Mouse (Mus musculus): ENCODE data around the gene Bahcc1. TPM values are rescaled to one million over a fixed set of nuclear protein-coding genes. Genes with fewer than 3 reads are reported as not detected.

Bahcc1 gene
- polyA plus RNA-seq, 1 experiment from 2014 or later, result 14.3 TPM

DNA sequence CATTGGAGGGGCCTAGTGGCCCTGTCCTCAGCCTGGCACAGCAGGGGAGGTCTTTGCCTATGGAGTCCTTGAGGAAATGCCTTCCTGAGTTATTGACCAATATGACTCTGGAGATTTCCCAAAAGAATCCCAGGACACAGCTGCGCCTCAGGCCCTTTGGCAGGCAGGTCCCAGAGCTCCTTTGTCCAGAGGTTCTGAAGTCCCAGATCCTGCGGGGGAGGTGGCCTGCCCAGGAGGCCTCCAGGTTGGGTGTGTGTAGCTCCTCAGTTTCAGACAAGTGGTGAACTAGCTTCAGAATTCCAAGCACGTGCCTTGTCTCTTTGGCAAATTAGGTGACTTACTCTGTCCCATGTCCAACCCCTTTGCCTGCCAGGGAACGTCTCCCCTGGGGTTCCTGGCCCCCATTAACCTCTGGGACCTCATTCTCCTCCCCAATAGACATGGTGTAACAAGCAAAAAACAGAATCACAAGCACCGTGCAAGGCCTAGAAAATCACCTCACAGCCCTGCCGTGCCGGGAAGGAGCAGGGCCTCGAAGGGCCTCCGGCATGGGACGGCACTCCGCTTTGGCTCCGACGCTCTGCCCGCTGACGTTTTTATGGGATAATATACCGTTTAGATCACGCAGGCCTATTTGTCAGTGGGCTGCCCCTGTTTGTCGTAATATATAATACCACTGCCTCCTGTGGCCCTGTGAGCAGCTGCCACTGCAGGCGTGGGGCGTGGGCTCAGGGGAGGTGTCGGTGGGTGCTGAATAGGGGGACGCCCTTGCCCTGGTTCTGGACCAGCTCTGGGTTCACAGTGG, 10.2 kb downstream of the Bahcc1 start:
- Histone ChIP-seq H3K27ac (replicated peaks) (peak overlapping the region; percentile 100), H3K4me3 (peak overlapping the region; percentile 98), H3K36me3 (peaks cover 40% of the 10 kb centered on the region), H3K9me3 (replicated peaks) (no peaks in the 10 kb centered on the region), H3K4me1 (peaks cover 98% of the 10 kb centered on the region), H3K27me3 (ENCODE audit: low read depth, poor library complexity, severe bottlenecking) (no peaks in the 10 kb centered on the region)
- 66% methylated on average over 22 of the region's 22 CpGs for WGBS
- DNase-seq (ENCODE audit: low spot score), result no peak

DNA sequence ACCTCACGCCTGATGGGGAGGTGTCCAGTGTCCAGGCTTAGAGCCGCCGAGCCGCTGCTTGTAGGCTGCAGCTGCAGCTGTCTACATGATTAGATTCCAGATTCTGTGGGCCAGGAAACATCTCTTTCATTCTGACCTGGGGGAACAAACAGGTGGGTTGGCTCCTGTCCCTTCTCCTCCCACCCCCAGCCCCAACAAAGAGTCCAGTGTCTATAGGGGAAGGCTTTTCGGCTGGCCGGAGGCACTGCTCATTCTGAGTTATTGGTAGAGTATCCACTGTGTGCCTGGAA, 10.7 kb downstream of the Bahcc1 start:
- no peaks in the 10 kb centered on the region for H3K27me3 ChIP-seq (ENCODE audit: low read depth, poor library complexity, severe bottlenecking)
- peak overlapping the region; percentile 100 for H3K27ac ChIP-seq (replicated peaks)
- DNase-seq (ENCODE audit: low spot score), result no peak
- WGBS, result 62% methylated on average over 6 of the region's 6 CpGs
- peaks cover 45% of the 10 kb centered on the region for H3K36me3 ChIP-seq
- H3K9me3 ChIP-seq (replicated peaks), result no peaks in the 10 kb centered on the region
- H3K4me1 ChIP-seq, result peaks cover 98% of the 10 kb centered on the region
- H3K4me3 ChIP-seq, result peak overlapping the region; percentile 98; the same call in 1 of the 2 replicates

DNA sequence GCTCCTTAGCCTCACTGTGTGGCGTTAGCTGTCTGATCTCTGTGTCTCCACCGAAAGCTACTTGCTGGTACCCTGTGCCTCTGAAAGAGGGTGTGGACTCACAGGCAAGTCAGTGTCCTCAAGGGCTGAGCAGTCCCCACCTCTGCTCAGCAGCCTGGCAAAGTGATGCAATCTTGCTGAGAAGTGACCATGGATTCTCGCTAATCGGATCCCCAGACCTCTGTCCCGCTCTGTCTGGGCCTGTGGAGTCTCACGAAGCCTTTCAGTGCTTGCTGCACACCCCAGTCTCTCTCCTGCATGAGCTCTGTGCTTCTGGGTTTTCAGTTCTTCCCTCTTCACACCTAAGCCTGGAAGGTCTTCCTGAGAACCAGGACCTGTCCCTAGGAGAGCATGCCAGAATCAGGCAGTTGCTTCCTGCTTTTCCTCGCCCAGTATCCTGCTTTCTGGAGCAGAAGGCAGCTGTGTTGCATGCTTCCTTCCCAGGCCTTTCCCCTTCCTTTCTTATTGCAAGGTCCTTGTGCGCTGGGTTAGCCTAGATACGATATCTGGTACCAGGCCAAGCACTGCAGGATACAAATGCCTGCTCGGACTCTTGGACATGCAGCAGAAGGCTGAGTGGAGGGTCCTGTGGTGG, 15.5 kb downstream of the Bahcc1 start:
- H3K36me3 ChIP-seq, result peaks cover 64% of the 10 kb centered on the region
- no peaks in the 10 kb centered on the region for H3K9me3 ChIP-seq (replicated peaks)
- peaks cover 97% of the 10 kb centered on the region for H3K4me1 ChIP-seq
- H3K27me3 ChIP-seq (ENCODE audit: low read depth, poor library complexity, severe bottlenecking), result no peaks in the 10 kb centered on the region
- DNase-seq (ENCODE audit: low spot score), result no peak
- H3K4me3 ChIP-seq, result no peak overlapping the region
- 85% methylated on average over 10 of the region's 10 CpGs for WGBS
- H3K27ac ChIP-seq (replicated peaks), result peak overlapping the region; percentile 24

DNA sequence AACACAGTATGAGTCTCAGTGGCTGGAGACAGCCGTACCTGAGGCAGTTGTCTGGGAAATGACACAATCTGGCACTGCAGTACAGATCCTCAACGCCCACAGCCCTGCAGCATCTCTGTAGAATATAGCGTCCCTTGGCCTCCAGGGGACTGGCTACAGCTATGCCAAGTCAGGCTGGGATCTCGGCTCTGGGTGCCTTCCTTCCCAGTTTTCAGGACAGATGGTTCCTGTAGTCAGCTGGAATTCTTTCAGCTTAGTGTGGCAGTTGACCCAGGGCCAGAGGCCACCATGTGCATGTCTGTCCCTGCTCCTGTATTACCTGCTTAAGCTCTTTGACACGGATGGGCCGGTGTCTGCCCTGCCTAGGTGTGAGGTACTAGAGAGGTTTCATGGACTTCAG, 16.2 kb downstream of the Bahcc1 start:
- DNase-seq (ENCODE audit: low spot score), result no peak
- 90% methylated on average over 6 of the region's 6 CpGs for WGBS
- H3K4me1 ChIP-seq, result peaks cover 97% of the 10 kb centered on the region
- no peaks in the 10 kb centered on the region for H3K27me3 ChIP-seq (ENCODE audit: low read depth, poor library complexity, severe bottlenecking)
- no peak overlapping the region for H3K4me3 ChIP-seq
- H3K36me3 ChIP-seq, result peaks cover 64% of the 10 kb centered on the region
- peak overlapping the region; percentile 24 for H3K27ac ChIP-seq (replicated peaks)
- H3K9me3 ChIP-seq (replicated peaks), result no peaks in the 10 kb centered on the region

DNA sequence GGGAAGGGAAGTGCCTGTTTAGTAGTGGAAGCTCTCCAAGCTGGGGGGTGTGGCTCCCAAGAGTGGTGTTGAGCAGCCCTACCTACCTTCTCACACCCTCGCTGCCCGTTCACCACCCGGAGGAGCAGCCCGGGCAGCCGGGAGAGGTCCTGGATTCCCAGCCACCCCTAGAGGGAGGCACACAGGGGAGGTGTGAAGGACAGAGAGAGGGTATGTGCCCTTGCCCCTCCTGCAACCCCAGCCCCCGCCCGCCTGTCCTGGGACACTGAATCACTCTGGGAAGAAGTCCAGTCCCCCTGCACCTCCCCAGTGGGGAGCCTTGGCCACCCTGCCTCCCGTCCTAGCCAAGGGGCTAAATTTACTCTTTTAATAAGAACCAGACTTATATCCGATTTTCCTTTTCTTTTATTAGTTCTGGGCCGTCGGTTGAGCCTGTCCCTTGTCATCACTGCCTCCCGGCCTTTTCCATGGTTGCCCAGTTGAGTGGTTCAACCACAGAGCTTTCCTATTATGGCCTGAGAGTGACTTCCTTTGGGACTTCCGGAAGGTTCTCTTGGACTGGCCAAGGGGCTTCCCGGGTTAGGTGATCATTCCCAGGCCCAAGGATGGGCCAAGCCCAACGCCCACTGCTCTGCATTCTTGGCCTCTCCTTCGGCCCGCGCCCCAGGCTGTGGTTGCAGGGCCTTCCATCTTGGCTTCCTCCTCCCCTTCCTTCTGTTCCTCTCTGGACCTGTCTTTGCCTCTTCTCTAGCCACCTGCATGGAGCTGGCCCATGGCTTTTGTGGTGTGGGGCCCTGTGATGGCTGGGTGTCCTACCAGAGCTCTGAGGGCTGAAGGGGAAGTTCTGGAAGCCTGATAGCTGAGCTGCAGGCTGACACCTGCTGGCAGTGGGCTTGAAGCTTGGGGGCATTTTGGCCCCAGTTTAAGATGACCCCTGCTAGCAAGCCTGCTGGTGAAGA, 18.5 kb downstream of the Bahcc1 start:
- peak overlapping the region; percentile 69 for H3K27ac ChIP-seq (replicated peaks)
- WGBS, result 84% methylated on average over 18 of the region's 18 CpGs
- H3K4me3 ChIP-seq, result peak overlapping the region; percentile 23; the same call in 1 of the 2 replicates
- no peak for DNase-seq (ENCODE audit: low spot score)
- no peaks in the 10 kb centered on the region for H3K27me3 ChIP-seq (ENCODE audit: low read depth, poor library complexity, severe bottlenecking)
- H3K36me3 ChIP-seq, result peaks cover 55% of the 10 kb centered on the region
- no peaks in the 10 kb centered on the region for H3K9me3 ChIP-seq (replicated peaks)
- H3K4me1 ChIP-seq, result peaks cover 99% of the 10 kb centered on the region

GRCm38 (mm10) chr11:120251950-120252308, 19.2 kb downstream of the Bahcc1 start:
- DNase-seq (ENCODE audit: low spot score), result no peak
- Histone ChIP-seq H3K9me3 (replicated peaks) (no peaks in the 10 kb centered on the region), H3K27ac (replicated peaks) (peak overlapping the region; percentile 69), H3K36me3 (peaks cover 55% of the 10 kb centered on the region), H3K4me3 (no peak overlapping the region), H3K4me1 (peaks cover 99% of the 10 kb centered on the region), H3K27me3 (ENCODE audit: low read depth, poor library complexity, severe bottlenecking) (no peaks in the 10 kb centered on the region)
- WGBS, result 53% methylated on average over 6 of the region's 6 CpGs

DNA sequence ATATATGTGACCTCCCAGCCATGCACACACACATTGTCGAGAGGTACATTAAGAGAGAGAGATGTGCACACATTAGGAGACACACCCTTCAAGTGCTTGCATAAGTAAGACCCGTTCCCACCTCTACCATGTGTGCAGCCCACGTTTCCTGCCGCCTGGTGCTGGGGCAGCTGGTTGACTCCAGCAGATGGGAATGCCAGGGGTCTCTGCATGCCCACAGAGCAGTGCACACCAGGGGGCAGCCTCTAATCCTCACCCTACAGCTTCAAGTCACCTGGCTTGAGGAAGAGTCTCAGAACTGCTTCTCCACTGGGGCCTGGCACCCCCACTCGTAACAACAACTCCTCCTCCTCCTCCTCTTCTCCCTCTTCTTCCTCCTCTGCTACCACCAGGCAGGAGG, 19.7 kb downstream of the Bahcc1 start:
- peaks cover 54% of the 10 kb centered on the region for H3K36me3 ChIP-seq
- H3K4me1 ChIP-seq, result peaks cover 99% of the 10 kb centered on the region
- WGBS, result 19% methylated on average over 5 of the region's 5 CpGs
- no peaks in the 10 kb centered on the region for H3K27me3 ChIP-seq (ENCODE audit: low read depth, poor library complexity, severe bottlenecking)
- peak overlapping the region; percentile 28 for H3K4me3 ChIP-seq
- H3K9me3 ChIP-seq (replicated peaks), result no peaks in the 10 kb centered on the region
- peak overlapping the region; percentile 69 for H3K27ac ChIP-seq (replicated peaks)
- no peak for DNase-seq (ENCODE audit: low spot score)

DNA sequence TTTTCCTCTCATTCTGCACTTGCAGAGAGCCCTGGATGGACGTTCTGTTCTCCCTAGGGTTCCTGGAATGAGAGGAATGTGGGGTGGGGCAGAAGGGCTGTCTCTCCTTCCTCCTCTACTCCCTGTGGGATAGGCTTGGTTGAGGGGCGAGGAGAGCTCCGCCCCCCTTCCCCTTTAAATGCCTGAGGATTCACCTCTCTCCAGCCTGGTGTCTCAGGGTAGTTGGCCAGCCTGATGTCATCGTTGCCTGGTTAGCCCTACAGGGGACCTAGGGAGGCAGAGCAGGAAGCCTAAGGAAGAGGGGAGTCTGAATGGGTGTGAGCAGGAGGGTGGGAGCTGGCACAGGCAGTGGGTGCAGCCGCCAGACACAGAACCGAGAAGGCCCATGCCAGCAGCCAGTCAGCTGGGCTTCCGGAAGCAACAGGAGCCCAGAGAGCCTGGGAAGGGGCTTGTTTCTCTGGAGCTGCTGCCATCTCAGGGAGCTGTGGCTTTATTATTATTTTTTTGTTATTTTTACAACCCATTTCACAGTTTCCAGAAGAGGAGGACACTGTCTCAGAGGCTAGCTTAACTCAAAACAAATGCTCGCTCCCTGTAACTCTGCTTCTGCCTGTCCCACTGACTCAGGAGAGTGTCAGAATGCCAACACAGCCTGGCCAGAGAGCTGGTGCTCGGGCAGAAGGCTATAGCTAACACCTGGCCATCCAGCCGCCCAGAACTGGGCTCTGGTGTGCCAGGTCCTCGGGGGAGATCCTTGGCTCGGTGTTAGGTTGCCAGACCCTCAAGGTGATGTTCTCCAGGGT, 20.3 kb downstream of the Bahcc1 start:
- peaks cover 99% of the 10 kb centered on the region for H3K4me1 ChIP-seq
- peaks cover 58% of the 10 kb centered on the region for H3K36me3 ChIP-seq
- peak overlapping the region; percentile 69 for H3K27ac ChIP-seq (replicated peaks)
- WGBS, result 49% methylated on average over 12 of the region's 12 CpGs
- H3K9me3 ChIP-seq (replicated peaks), result no peaks in the 10 kb centered on the region
- peak overlapping the region; percentile 28 for H3K4me3 ChIP-seq
- DNase-seq (ENCODE audit: low spot score), result no peak
- no peaks in the 10 kb centered on the region for H3K27me3 ChIP-seq (ENCODE audit: low read depth, poor library complexity, severe bottlenecking)

DNA sequence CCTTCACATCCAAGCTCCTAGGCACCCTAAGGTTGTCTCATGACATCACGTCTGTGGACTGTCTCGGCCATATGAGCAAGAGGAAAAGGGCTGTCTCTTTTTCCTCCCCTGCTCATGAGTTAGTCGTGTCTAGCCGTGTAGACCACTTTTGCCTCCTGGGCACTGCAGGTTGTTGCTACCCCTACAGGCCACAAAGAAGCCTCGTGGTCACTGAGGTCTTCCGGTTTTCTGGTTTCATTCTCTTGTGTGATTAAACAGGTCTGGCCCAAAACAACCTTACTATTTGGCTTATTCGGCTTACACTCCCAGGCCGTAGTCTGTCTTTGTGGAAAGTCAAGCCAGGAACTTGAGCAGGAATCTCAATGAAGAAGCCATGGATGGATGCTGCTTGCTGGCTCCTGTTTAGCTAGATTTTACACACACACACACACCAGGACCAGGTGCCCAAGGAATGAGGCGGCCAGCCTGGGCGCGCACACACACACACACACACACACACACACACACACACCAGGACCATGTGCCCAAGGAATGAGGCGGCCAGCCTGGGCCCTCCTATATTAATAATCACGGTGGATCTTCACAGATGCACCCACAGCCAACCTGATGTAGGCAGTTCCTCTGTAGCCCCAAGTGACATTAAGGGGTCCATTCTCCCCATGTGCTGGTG, 21.0 kb downstream of the Bahcc1 start:
- H3K4me3 ChIP-seq, result peak overlapping the region; percentile 23; the same call in 1 of the 2 replicates
- H3K36me3 ChIP-seq, result peaks cover 52% of the 10 kb centered on the region
- 82% methylated on average over 13 of the region's 13 CpGs for WGBS
- peaks cover 99% of the 10 kb centered on the region for H3K4me1 ChIP-seq
- DNase-seq (ENCODE audit: low spot score), result no peak
- H3K9me3 ChIP-seq (replicated peaks), result no peaks in the 10 kb centered on the region
- peak overlapping the region; percentile 76 for H3K27ac ChIP-seq (replicated peaks)
- H3K27me3 ChIP-seq (ENCODE audit: low read depth, poor library complexity, severe bottlenecking), result no peaks in the 10 kb centered on the region

DNA sequence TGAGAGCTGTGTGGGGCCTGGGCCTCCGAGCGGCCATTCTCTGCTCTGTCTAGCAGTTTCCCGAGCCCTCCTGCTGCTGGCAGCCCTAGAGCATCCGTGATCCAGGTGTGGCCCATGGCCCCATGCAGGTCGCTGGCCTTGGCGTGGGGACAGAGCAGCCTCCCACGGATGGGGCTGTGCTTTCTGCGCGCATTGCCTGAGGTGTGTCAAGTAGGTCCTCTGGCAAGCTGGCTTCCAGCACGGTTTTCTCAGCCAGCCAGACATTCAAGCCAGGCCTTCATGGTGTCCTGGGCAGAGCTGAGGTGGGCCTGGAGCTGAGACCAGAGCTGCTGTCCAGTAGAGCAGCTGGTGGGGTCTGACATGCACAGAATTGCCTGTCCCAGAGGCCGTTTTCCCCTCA, 21.7 kb downstream of the Bahcc1 start:
- WGBS, result 71% methylated on average over 11 of the region's 11 CpGs
- Histone ChIP-seq H3K27ac (replicated peaks) (peak overlapping the region; percentile 76), H3K36me3 (peaks cover 54% of the 10 kb centered on the region)

DNA sequence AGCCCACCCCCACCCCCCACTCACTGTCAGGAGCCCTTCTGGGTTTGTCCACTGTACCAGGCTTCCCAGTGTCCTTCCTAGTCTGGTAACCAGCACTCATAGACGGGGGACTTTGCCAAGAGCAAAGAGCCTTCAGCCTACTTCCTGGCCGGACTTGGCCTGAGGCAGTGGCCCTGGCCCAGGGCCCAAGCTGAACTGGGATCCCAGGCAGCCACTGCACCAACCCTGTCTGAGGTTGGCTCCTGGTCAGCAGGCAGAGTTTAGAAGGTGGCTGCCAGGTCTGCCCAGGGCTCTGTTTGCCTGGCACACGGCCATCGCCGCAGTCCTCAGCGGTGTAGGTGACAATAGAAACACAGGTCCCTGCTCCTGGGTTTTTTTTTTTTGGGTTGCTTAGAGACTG, 22.3 kb downstream of the Bahcc1 start:
- Histone ChIP-seq H3K4me1 (peaks cover 100% of the 10 kb centered on the region), H3K9me3 (replicated peaks) (no peaks in the 10 kb centered on the region), H3K27me3 (ENCODE audit: low read depth, poor library complexity, severe bottlenecking) (no peaks in the 10 kb centered on the region), H3K36me3 (peaks cover 56% of the 10 kb centered on the region), H3K27ac (replicated peaks) (peak overlapping the region; percentile 76), H3K4me3 (no peak overlapping the region)
- 84% methylated on average over 6 of the region's 6 CpGs for WGBS
- no peak for DNase-seq (ENCODE audit: low spot score)

More for the DNA sequence above, 21.7 kb downstream of the Bahcc1 start:
- Histone ChIP-seq H3K9me3 (replicated peaks) (no peaks in the 10 kb centered on the region), H3K27me3 (ENCODE audit: low read depth, poor library complexity, severe bottlenecking) (no peaks in the 10 kb centered on the region), H3K4me1 (peaks cover 99% of the 10 kb centered on the region), H3K4me3 (0 out of 2 replicates have a peak overlapping the region, but pooled peaks have one; percentile 23)
- no peak for DNase-seq (ENCODE audit: low spot score)
